Mouse (Mus musculus) gastrocnemius, postnatal 4 days (tissue): ENCODE data around the gene Vmn2r106. TPM values are rescaled to one million over a fixed set of nuclear protein-coding genes. Genes with fewer than 3 reads are reported as not detected.

ENCODE experiments used
- DNase-seq, 2 experiments: peaks; one replicate each; pipeline ENCODE4 v3.0.0; 2021 to 2022; ENCODE audit warnings: low spot score in 2 of 2, mixed read lengths in 2 of 2
- long read RNA-seq, 2 experiments: library from polyadenylated mRNA; stranded (forward); transcript quantifications; one replicate each; pipeline ENCODE4 v2.0.0; 2021
- total RNA-seq, 2 experiments: library from RNA; stranded (reverse); gene quantifications; 2 replicates each; pipeline ENCODE4 v1.2.3; 2021

Vmn2r106 gene
- total RNA-seq = not detected
- long read RNA-seq, experiment 1 = 0 reads
- long read RNA-seq, experiment 2 = 0 reads

DNA sequence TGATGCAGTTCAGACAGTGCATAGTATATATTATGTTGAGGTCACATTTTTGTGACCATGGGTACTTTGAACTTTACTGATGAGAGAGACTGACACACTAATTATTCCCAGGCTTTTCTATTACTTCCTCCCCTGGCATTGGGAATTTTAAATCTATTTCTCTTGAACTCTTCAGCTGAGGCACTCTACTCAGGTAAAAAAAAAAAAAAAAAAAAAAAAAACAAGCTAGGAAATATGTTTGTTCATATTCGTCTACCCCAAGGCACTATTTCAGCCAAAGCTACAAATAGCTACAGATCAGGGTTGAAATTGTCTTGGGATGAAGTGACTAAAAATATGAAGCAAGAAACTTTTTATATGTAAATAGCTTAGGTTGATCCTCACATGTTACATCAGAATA is at the start of gene Vmn2r106:
TSS of gene Vmn2r106 (minus strand) at position 101 of the 400 bp plus-strand sequence.
- DNase-seq = no peak

GRCm38 (mm10) chr17:20305790-20306189 is 20.4 kb upstream of the Vmn2r106 start:
- DNase-seq = no peak

GRCm38 (mm10) chr17:20286906-20287305 is 1.6 kb upstream of the Vmn2r106 start:
- DNase-seq = no peak

DNA sequence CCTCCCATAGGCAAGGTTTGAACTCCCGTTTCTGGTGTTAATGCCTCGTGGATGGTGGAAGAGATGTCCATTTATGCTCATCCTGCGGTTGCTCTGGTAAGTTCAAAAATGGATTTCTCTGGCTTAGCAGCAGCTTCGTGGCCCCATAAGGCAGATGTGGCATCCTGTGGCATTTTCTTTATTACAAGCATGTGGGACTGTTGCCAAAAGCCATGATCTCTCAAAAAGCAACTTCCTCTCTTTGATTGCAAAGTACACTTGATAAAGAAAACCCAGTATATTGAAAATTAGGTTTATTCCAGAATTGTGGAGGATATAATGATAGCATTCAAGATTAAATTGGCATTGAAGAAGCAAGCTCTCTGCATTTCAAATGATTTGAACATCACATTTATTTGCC is 29.8 kb downstream of the Vmn2r106 start:
- DNase-seq = no peak

- DNase-seq = no peak
These were observed 50.4 kb downstream of the Vmn2r106 start, which contains the start of gene Vmn2r105 for GRCm38 (mm10) chr17:20234952-20235351. Vmn2r105 (minus strand) TSS chr17:20235052.

Other genes starting within 250 kb of the Vmn2r106 start
- gene Vmn2r104, start 237.2 kb downstream of the Vmn2r106 start, total RNA-seq = not detected
- gene Fpr-rs7, start 171.3 kb downstream of the Vmn2r106 start, total RNA-seq = not detected
- gene Fpr-rs6, start 102.5 kb downstream of the Vmn2r106 start, total RNA-seq = not detected
- not detected for gene Vmn2r105, start 50.5 kb downstream of the Vmn2r106 start, total RNA-seq
- not detected for gene Vmn2r107, start 59.7 kb upstream of the Vmn2r106 start, total RNA-seq
- gene Vmn1r224, start 128.6 kb upstream of the Vmn2r106 start, total RNA-seq = not detected
- not detected for gene Vmn2r108, start 195.8 kb upstream of the Vmn2r106 start, total RNA-seq
- not detected for gene Vmn1r225, start 212.6 kb upstream of the Vmn2r106 start, total RNA-seq